Mouse (Mus musculus) brain, embryonic 18.5 days (tissue): ENCODE data around the gene Gm45713.
A peak's percentile ranks its signal among the peaks of the same experiment; 100 is the strongest.
"Not testable (repeated sequence)": the region's sequence is repeated elsewhere in the genome, so short reads cannot be mapped to it uniquely, and the experiment has no call there.

Source experiments
- DNase-seq: peaks from one replicate; pipeline ENCODE4 v3.0.0-alpha.2; 2012; ENCODE audit warnings: low read depth, low spot score

Gm45713 gene

GRCm38 (mm10) chr7:45098541-45099240 is 37.3 kb downstream of the Gm45713 start:
- DNase-seq, result no peak

GRCm38 (mm10) chr7:45097479-45097878 is 38.6 kb downstream of the Gm45713 start:
- DNase-seq, result no peak

- DNase-seq, result not testable (repeated sequence)
These were observed 40.1 kb downstream of the Gm45713 start for GRCm38 (mm10) chr7:45095965-45096364.

- DNase-seq, result no peak
These were observed 40.7 kb downstream of the Gm45713 start for GRCm38 (mm10) chr7:45095367-45095766.

GRCm38 (mm10) chr7:45094121-45094520 is 41.9 kb downstream of the Gm45713 start:
- DNase-seq, result no peak

- no peak for DNase-seq
These were observed 42.5 kb downstream of the Gm45713 start for GRCm38 (mm10) chr7:45093516-45093905.

GRCm38 (mm10) chr7:45092828-45093515 is 43.1 kb downstream of the Gm45713 start:
- no peak for DNase-seq

- DNase-seq, result peak; percentile 79
These were observed 44.0 kb downstream of the Gm45713 start, which contains the start of gene Rcn3 for GRCm38 (mm10) chr7:45092048-45092447. Gene Rcn3 (minus strand): TSS chr7:45092221.

GRCm38 (mm10) chr7:45091001-45091990 is 44.7 kb downstream of the Gm45713 start:
- DNase-seq, result no peak

GRCm38 (mm10) chr7:45090251-45090977 is 45.6 kb downstream of the Gm45713 start:
- DNase-seq, result no peak

- no peak for DNase-seq
These were observed 47.4 kb downstream of the Gm45713 start for GRCm38 (mm10) chr7:45088597-45088996.

- no peak for DNase-seq
These were observed 49.9 kb downstream of the Gm45713 start for GRCm38 (mm10) chr7:45086084-45086483.

GRCm38 (mm10) chr7:45083300-45083890 is 52.6 kb downstream of the Gm45713 start:
- no peak for DNase-seq

GRCm38 (mm10) chr7:45082401-45083299 is 53.4 kb downstream of the Gm45713 start:
- no peak for DNase-seq

- DNase-seq, result no peak
These were observed 55.0 kb downstream of the Gm45713 start for GRCm38 (mm10) chr7:45081016-45081415.

- peak; percentile 50 for DNase-seq
These were observed 56.2 kb downstream of the Gm45713 start for GRCm38 (mm10) chr7:45079856-45080255.

GRCm38 (mm10) chr7:45078513-45078912 is 57.5 kb downstream of the Gm45713 start:
- no peak for DNase-seq

- DNase-seq, result no peak
These were observed 58.2 kb downstream of the Gm45713 start for GRCm38 (mm10) chr7:45077829-45078228.

- no peak for DNase-seq
These were observed 58.7 kb downstream of the Gm45713 start for GRCm38 (mm10) chr7:45077322-45077721.

- no peak for DNase-seq
These were observed 59.5 kb downstream of the Gm45713 start for GRCm38 (mm10) chr7:45076501-45076900.
